Mouse (Mus musculus): ENCODE measurements around the gene Adra2a. TPM values are rescaled to one million over a fixed set of nuclear protein-coding genes. Genes with fewer than 3 reads are reported as not detected.

The Adra2a gene
- polyA plus RNA-seq, 2 experiments = 0.04 to 0.09 TPM

GRCm38 (mm10) chr19:54072233-54072800 is 28.4 kb downstream of the Adra2a start:
- WGBS (ENCODE audit: insufficient replicate concordance) = 54% methylated on average over 5 of the region's 5 CpGs

GRCm38 (mm10) chr19:54076362-54077349 is 32.7 kb downstream of the Adra2a start:
- H3K27ac ChIP-seq = no peak overlapping the region
- H3K27me3 ChIP-seq (ENCODE audit: control insufficient read depth, insufficient read depth, low read length) = no peaks in the 10 kb centered on the region
- H3K4me2 ChIP-seq (ENCODE audit: low read depth) = no peak overlapping the region
- H3K9ac ChIP-seq (replicated peaks) = no peak overlapping the region
- H3K9me3 ChIP-seq (ENCODE audit: control insufficient read depth, low read length) = no peaks in the 10 kb centered on the region
- no peaks in the 10 kb centered on the region for H3K4me1 ChIP-seq (replicated peaks; ENCODE audit: control insufficient read depth in 2 of 2, insufficient read depth in 2 of 2, low read length in 1 of 2)
- H3K4me3 ChIP-seq (ENCODE audit: insufficient read depth in 1 of 2, low read depth in 2 of 2, low read length in 2 of 2) = no peak overlapping the region
- no peaks in the 10 kb centered on the region for H3K36me3 ChIP-seq (replicated peaks; ENCODE audit: control insufficient read depth, insufficient read depth, low read depth)
- ATAC-seq (ENCODE audit: insufficient read depth) (no peak), DNase-seq (ENCODE audit: low read depth in 3 of 3, low spot score in 3 of 3) (no peak)
- TF ChIP-seq EP300 (IDR thresholded peaks at IDR 0.05; ENCODE audit: low read depth) = no peak
- 49% methylated on average over 10 of the region's 10 CpGs for WGBS (ENCODE audit: insufficient replicate concordance)

More at GRCm38 (mm10) chr19:54072233-54072800, 28.4 kb downstream of the Adra2a start:
- Histone ChIP-seq H3K9ac (replicated peaks) (no peak overlapping the region), H3K4me3 (ENCODE audit: insufficient read depth in 1 of 2, low read depth in 2 of 2, low read length in 2 of 2) (no peak overlapping the region), H3K36me3 (replicated peaks; ENCODE audit: control insufficient read depth, insufficient read depth, low read depth) (no peaks in the 10 kb centered on the region), H3K9me3 (ENCODE audit: control insufficient read depth, low read length) (no peaks in the 10 kb centered on the region), H3K4me1 (replicated peaks; ENCODE audit: control insufficient read depth in 2 of 2, insufficient read depth in 2 of 2, low read length in 1 of 2) (no peaks in the 10 kb centered on the region), H3K27me3 (ENCODE audit: control insufficient read depth, insufficient read depth, low read length) (no peaks in the 10 kb centered on the region), H3K4me2 (ENCODE audit: low read depth) (no peak overlapping the region), H3K27ac (no peak overlapping the region)
- ATAC-seq (ENCODE audit: insufficient read depth) (no peak), DNase-seq (ENCODE audit: low read depth in 3 of 3, low spot score in 3 of 3) (no peak)
- TF ChIP-seq CTCF (IDR thresholded peaks at IDR 0.05; ENCODE audit: low read depth) (no peak), EP300 (IDR thresholded peaks at IDR 0.05; ENCODE audit: low read depth) (no peak)

DNA sequence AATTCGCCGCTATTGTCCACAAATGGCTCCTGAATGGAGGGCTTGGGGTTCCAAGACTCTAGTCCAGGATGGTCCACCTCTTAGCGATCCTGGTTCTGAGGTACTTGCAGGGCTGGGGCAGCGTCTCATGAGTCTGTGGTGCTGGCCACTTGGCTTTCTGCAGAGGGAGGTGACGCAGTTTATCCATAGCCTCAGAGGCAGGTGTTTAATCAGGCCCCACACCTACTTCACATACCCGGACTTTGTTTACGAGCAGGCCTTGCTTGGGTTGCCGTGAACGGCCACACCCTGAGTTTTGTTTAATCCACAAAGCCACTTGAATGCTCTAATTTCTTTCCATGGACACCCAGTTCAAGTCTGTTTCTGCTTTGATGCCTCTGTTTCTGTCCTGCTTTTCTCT is 37.4 kb downstream of the Adra2a start:
- 58% methylated on average over 9 of the region's 9 CpGs for WGBS (ENCODE audit: insufficient replicate concordance)
- Histone ChIP-seq H3K9me3 (ENCODE audit: control insufficient read depth, low read length) (no peaks in the 10 kb centered on the region), H3K9ac (replicated peaks) (no peak overlapping the region), H3K27me3 (ENCODE audit: control insufficient read depth, insufficient read depth, low read length) (no peaks in the 10 kb centered on the region), H3K36me3 (replicated peaks; ENCODE audit: control insufficient read depth, insufficient read depth, low read depth) (no peaks in the 10 kb centered on the region), H3K4me3 (ENCODE audit: insufficient read depth in 1 of 2, low read depth in 2 of 2, low read length in 2 of 2) (no peak overlapping the region), H3K4me2 (ENCODE audit: low read depth) (no peak overlapping the region), H3K27ac (no peak overlapping the region), H3K4me1 (replicated peaks; ENCODE audit: control insufficient read depth in 2 of 2, insufficient read depth in 2 of 2, low read length in 1 of 2) (no peaks in the 10 kb centered on the region)
- DNase-seq (ENCODE audit: low read depth in 3 of 3, low spot score in 3 of 3) (no peak), ATAC-seq (ENCODE audit: insufficient read depth) (no peak)
- TF ChIP-seq CTCF (IDR thresholded peaks at IDR 0.05; ENCODE audit: low read depth) (no peak), EP300 (IDR thresholded peaks at IDR 0.05; ENCODE audit: low read depth) (no peak)

GRCm38 (mm10) chr19:54081716-54082165 is 37.8 kb downstream of the Adra2a start:
- no peak overlapping the region for H3K27ac ChIP-seq
- no peaks in the 10 kb centered on the region for H3K9me3 ChIP-seq (ENCODE audit: control insufficient read depth, low read length)
- no peak overlapping the region for H3K9ac ChIP-seq (replicated peaks)
- H3K27me3 ChIP-seq (ENCODE audit: control insufficient read depth, insufficient read depth, low read length) = no peaks in the 10 kb centered on the region
- H3K4me3 ChIP-seq (ENCODE audit: insufficient read depth in 1 of 2, low read depth in 2 of 2, low read length in 2 of 2) = no peak overlapping the region
- ATAC-seq (ENCODE audit: insufficient read depth) (no peak), DNase-seq (ENCODE audit: low read depth in 3 of 3, low spot score in 3 of 3) (no peak)
- 36% methylated on average over 9 of the region's 9 CpGs for WGBS (ENCODE audit: insufficient replicate concordance)
- H3K4me1 ChIP-seq (replicated peaks; ENCODE audit: control insufficient read depth in 2 of 2, insufficient read depth in 2 of 2, low read length in 1 of 2) = no peaks in the 10 kb centered on the region
- H3K4me2 ChIP-seq (ENCODE audit: low read depth) = no peak overlapping the region
- H3K36me3 ChIP-seq (replicated peaks; ENCODE audit: control insufficient read depth, insufficient read depth, low read depth) = no peaks in the 10 kb centered on the region
- TF ChIP-seq EP300 (IDR thresholded peaks at IDR 0.05; ENCODE audit: low read depth) = no peak
- TF ChIP-seq CTCF (IDR thresholded peaks at IDR 0.05; ENCODE audit: low read depth) = no peak

- H3K27me3 ChIP-seq (ENCODE audit: control insufficient read depth, insufficient read depth, low read length) = no peaks in the 10 kb centered on the region
- no peaks in the 10 kb centered on the region for H3K9me3 ChIP-seq (ENCODE audit: control insufficient read depth, low read length)
- peaks cover 6 to 14% of the 10 kb centered on the region in 2 experiments; a peak in 3 of 4 replicates for H3K4me1 ChIP-seq (replicated peaks; ENCODE audit: control insufficient read depth in 2 of 2, insufficient read depth in 2 of 2, low read length in 1 of 2)
- WGBS (ENCODE audit: insufficient replicate concordance) = 6% methylated on average over 10 of the region's 10 CpGs
- ATAC-seq (ENCODE audit: insufficient read depth) (peak; percentile 95), DNase-seq (ENCODE audit: low read depth in 3 of 3, low spot score in 3 of 3) (peak; percentile 39 to 49 (median 47))
- TF ChIP-seq EP300 (IDR thresholded peaks at IDR 0.05; ENCODE audit: low read depth) (peak; percentile 73), CTCF (IDR thresholded peaks at IDR 0.05; ENCODE audit: low read depth) (no peak)
- no peak overlapping the region for H3K4me3 ChIP-seq (ENCODE audit: insufficient read depth in 1 of 2, low read depth in 2 of 2, low read length in 2 of 2)
- peak overlapping the region; percentile 47 for H3K4me2 ChIP-seq (ENCODE audit: low read depth)
- H3K9ac ChIP-seq (replicated peaks) = no peak overlapping the region
- H3K27ac ChIP-seq = no peak overlapping the region
- no peaks in the 10 kb centered on the region for H3K36me3 ChIP-seq (replicated peaks; ENCODE audit: control insufficient read depth, insufficient read depth, low read depth)
Measured at GRCm38 (mm10) chr19:54087319-54087718, 43.4 kb downstream of the Adra2a start.

Data from liver, embryonic 14.5 days (tissue).